Mouse (Mus musculus): Measurements from ENCODE around the gene Scube2. TPM values are rescaled to one million over a fixed set of nuclear protein-coding genes. Genes with fewer than 3 reads are reported as not detected.

Scube2 gene
- polyA plus RNA-seq, 1 experiment, result not detected

DNA sequence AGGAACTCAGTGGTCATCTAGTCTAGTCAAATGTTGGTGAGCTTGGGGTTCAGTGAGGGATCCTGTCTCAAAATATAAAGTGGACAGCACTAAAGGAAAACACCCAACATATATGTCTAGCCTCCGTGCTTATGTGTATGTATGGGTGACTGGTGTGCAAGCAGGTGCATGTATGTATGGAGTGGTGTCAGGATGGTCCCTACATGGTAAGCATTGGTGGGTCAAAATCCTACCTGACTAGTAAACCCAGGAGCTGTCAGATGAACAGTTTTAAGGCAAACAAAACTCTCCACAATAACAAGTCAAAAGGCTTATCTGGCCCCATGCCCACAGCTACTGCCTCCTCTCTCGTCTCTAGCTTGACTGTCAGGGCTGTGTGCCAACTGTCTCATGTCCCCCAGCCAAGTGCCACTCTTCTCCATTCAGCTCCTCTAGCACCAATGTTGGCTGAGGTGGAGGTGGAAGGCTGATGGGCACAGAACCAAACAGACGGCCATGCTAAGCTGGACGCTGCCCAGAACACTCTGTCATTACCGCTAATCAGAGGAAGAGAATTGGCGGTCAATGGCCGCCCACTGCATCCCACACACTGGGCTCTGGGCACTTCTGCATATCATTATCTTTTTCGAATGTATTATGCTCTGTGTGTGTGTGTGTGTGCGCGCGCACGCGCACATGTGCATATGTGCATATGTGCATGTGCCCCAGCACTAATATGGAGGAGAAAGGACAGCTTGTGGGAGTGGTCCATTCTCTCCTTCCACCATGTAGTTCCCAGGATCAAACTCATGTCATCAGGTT lies 23.7 kb downstream of the Scube2 start:
- Histone ChIP-seq H3K27me3 (ENCODE audit: control insufficient read depth, insufficient read depth, insufficient read length) (peaks cover 29% of the 10 kb centered on the region), H3ac (ENCODE audit: control insufficient read depth, insufficient read length) (no peak overlapping the region), H3K4me2 (ENCODE audit: low read depth) (no peak overlapping the region), H3K4me3 (no peak overlapping the region), H3K36me3 (ENCODE audit: control insufficient read depth, insufficient read depth) (no peaks in the 10 kb centered on the region), H3K79me2 (ENCODE audit: control insufficient read depth, insufficient read depth) (no peaks in the 10 kb centered on the region)
- no peak for TF ChIP-seq POLR2A (IDR thresholded peaks at IDR 0.05; ENCODE audit: insufficient read length, low read depth)
- no peak for TF ChIP-seq E2F4 (IDR thresholded peaks at IDR 0.05; ENCODE audit: insufficient read depth)

DNA sequence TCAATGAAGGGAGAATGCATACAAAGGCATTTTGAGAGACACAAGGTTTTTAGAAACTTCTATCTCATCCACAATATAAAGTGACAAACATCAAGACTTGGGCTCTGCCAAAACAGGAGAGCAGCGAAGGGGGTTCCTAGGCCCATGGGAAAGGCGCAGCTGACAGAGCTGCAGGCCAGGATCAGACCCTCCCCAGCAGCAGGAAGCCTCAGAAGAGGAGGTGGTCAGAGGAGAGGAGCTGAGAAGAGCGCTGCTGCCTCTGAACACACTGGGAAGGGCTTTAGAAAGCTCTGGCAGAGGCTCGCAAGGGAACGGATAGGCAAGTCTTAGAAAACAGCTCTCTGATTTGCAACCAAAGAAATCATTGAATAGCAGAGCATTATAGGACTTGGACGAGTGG lies 24.4 kb downstream of the Scube2 start:
- Histone ChIP-seq H3K4me2 (ENCODE audit: low read depth) (no peak overlapping the region), H3K27me3 (ENCODE audit: control insufficient read depth, insufficient read depth, insufficient read length) (peaks cover 31% of the 10 kb centered on the region), H3K4me3 (no peak overlapping the region), H3K79me2 (ENCODE audit: control insufficient read depth, insufficient read depth) (no peaks in the 10 kb centered on the region), H3ac (ENCODE audit: control insufficient read depth, insufficient read length) (no peak overlapping the region), H3K36me3 (ENCODE audit: control insufficient read depth, insufficient read depth) (no peaks in the 10 kb centered on the region)
- TF ChIP-seq CEBPB (IDR thresholded peaks at IDR 0.05; ENCODE audit: insufficient read depth, poor library complexity, severe bottlenecking) (no peak), MYOD1 (IDR thresholded peaks at IDR 0.05; ENCODE audit: control insufficient read depth in 1 of 3, insufficient read length in 2 of 3, low read depth in 2 of 3) (no peak), REST (IDR thresholded peaks at IDR 0.05; ENCODE audit: insufficient read depth, insufficient read length) (no peak), TCF12 (IDR thresholded peaks at IDR 0.05; ENCODE audit: insufficient read depth, poor library complexity, severe bottlenecking) (no peak), POLR2A (IDR thresholded peaks at IDR 0.05; ENCODE audit: insufficient read length, low read depth) (no peak), SRF (IDR thresholded peaks at IDR 0.05; ENCODE audit: control insufficient read depth, insufficient read length, low read depth) (no peak), POLR2AphosphoS2 (IDR thresholded peaks at IDR 0.05; ENCODE audit: insufficient read length, low read depth) (no peak), USF1 (IDR thresholded peaks at IDR 0.05; ENCODE audit: low read depth) (no peak), TCF3 (IDR thresholded peaks at IDR 0.05; ENCODE audit: insufficient read length, low read depth) (no peak), E2F4 (IDR thresholded peaks at IDR 0.05; ENCODE audit: insufficient read depth) (no peak), MYOG (IDR thresholded peaks at IDR 0.05; ENCODE audit: control insufficient read depth in 1 of 3, insufficient read depth in 1 of 3, insufficient read length in 2 of 3, low read depth in 2 of 3) (no peak), MAX (IDR thresholded peaks at IDR 0.05; ENCODE audit: low read depth) (no peak)

DNA sequence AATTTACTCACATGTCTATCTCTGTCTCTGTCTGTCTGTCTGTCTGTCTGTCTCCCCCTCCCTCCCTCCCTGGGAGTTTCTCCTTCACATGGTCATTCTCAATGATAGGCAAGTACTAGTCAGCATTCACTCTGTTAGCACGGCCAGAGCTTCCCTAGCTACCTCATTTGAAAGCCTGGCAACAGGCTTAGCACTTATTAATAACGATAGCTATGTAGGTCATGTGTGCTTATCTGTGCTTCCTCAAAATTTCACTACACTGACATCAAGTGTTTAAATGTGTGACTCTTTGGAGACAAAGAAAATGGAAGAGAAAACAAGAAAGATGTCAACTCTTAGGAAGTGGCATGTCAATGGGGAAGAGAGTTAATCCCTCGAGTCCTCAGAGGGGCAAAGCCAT lies 26.9 kb downstream of the Scube2 start:
- TF ChIP-seq CEBPB (IDR thresholded peaks at IDR 0.05; ENCODE audit: insufficient read depth, poor library complexity, severe bottlenecking) (no peak), MYOD1 (IDR thresholded peaks at IDR 0.05; ENCODE audit: control insufficient read depth in 1 of 3, insufficient read length in 2 of 3, low read depth in 2 of 3) (no peak), MYOG (IDR thresholded peaks at IDR 0.05; ENCODE audit: control insufficient read depth in 1 of 3, insufficient read depth in 1 of 3, insufficient read length in 2 of 3, low read depth in 2 of 3) (no peak), SRF (IDR thresholded peaks at IDR 0.05; ENCODE audit: control insufficient read depth, insufficient read length, low read depth) (no peak), POLR2A (IDR thresholded peaks at IDR 0.05; ENCODE audit: insufficient read length, low read depth) (no peak), POLR2AphosphoS2 (IDR thresholded peaks at IDR 0.05; ENCODE audit: insufficient read length, low read depth) (no peak), USF1 (IDR thresholded peaks at IDR 0.05; ENCODE audit: low read depth) (no peak), E2F4 (IDR thresholded peaks at IDR 0.05; ENCODE audit: insufficient read depth) (no peak), REST (IDR thresholded peaks at IDR 0.05; ENCODE audit: insufficient read depth, insufficient read length) (no peak)
- peaks cover 34% of the 10 kb centered on the region for H3K27me3 ChIP-seq (ENCODE audit: control insufficient read depth, insufficient read depth, insufficient read length)
- no peaks in the 10 kb centered on the region for H3K36me3 ChIP-seq (ENCODE audit: control insufficient read depth, insufficient read depth)
- no peak overlapping the region for H3ac ChIP-seq (ENCODE audit: control insufficient read depth, insufficient read length)
- H3K4me3 ChIP-seq, result no peak overlapping the region
- H3K79me2 ChIP-seq (ENCODE audit: control insufficient read depth, insufficient read depth), result no peaks in the 10 kb centered on the region
- H3K4me2 ChIP-seq (ENCODE audit: low read depth), result no peak overlapping the region

DNA sequence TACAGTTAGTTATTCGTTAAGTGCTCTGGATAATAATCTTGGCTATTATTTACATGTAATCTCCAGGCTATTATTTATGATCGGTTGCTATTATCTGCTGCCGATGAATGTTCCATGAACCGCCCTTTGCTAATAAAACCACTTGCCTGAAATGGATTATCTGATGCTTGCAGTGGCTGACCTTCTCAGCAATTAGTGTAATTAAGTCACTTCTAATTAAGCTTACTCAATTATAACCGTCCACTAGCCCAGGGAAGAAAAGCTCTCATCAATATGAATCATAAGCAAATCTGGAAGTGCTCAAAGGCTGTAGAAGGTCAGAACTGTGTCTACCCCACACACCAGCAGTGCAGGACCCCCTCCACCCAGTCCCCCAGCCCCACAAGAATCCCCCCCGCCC lies 27.8 kb downstream of the Scube2 start:
- Histone ChIP-seq H3K79me2 (ENCODE audit: control insufficient read depth, insufficient read depth) (no peaks in the 10 kb centered on the region), H3K27me3 (ENCODE audit: control insufficient read depth, insufficient read depth, insufficient read length) (peaks cover 29% of the 10 kb centered on the region), H3K36me3 (ENCODE audit: control insufficient read depth, insufficient read depth) (no peaks in the 10 kb centered on the region), H3ac (ENCODE audit: control insufficient read depth, insufficient read length) (no peak overlapping the region), H3K4me3 (no peak overlapping the region), H3K4me2 (ENCODE audit: low read depth) (no peak overlapping the region)
- TF ChIP-seq REST (IDR thresholded peaks at IDR 0.05; ENCODE audit: insufficient read depth, insufficient read length) (no peak), POLR2AphosphoS2 (IDR thresholded peaks at IDR 0.05; ENCODE audit: insufficient read length, low read depth) (no peak), MYOG (IDR thresholded peaks at IDR 0.05; ENCODE audit: control insufficient read depth in 1 of 3, insufficient read depth in 1 of 3, insufficient read length in 2 of 3, low read depth in 2 of 3) (no peak), E2F4 (IDR thresholded peaks at IDR 0.05; ENCODE audit: insufficient read depth) (no peak), POLR2A (IDR thresholded peaks at IDR 0.05; ENCODE audit: insufficient read length, low read depth) (no peak), TCF12 (IDR thresholded peaks at IDR 0.05; ENCODE audit: insufficient read depth, poor library complexity, severe bottlenecking) (no peak), CEBPB (IDR thresholded peaks at IDR 0.05; ENCODE audit: insufficient read depth, poor library complexity, severe bottlenecking) (no peak), MAX (IDR thresholded peaks at IDR 0.05; ENCODE audit: low read depth) (no peak), TCF3 (IDR thresholded peaks at IDR 0.05; ENCODE audit: insufficient read length, low read depth) (no peak), SRF (IDR thresholded peaks at IDR 0.05; ENCODE audit: control insufficient read depth, insufficient read length, low read depth) (no peak), USF1 (IDR thresholded peaks at IDR 0.05; ENCODE audit: low read depth) (no peak), MYOD1 (IDR thresholded peaks at IDR 0.05; ENCODE audit: control insufficient read depth in 1 of 3, insufficient read length in 2 of 3, low read depth in 2 of 3) (no peak)

DNA sequence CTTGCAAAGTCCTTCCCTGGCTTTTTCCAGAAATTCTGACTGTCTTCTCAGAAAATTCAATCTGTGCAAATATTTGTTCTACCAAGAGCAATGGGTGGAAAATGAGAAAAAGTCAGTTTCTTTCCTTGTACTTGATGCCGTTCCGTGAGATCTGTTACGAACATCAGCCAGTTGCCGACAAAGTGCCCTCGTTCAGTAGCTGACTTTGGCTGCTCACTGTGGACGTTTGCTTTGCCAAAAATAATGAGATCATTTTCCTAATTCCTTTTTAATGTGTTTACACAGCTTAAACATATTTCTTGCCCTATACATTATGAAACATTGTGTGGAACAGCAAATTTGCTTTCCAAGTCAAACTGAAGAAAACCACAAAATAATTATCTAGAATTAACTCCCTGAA lies 30.6 kb downstream of the Scube2 start:
- peaks cover 40% of the 10 kb centered on the region for H3K27me3 ChIP-seq (ENCODE audit: control insufficient read depth, insufficient read depth, insufficient read length)
- H3K79me2 ChIP-seq (ENCODE audit: control insufficient read depth, insufficient read depth), result no peaks in the 10 kb centered on the region
- no peaks in the 10 kb centered on the region for H3K36me3 ChIP-seq (ENCODE audit: control insufficient read depth, insufficient read depth)
- no peak overlapping the region for H3K4me2 ChIP-seq (ENCODE audit: low read depth)
- TF ChIP-seq SRF (IDR thresholded peaks at IDR 0.05; ENCODE audit: control insufficient read depth, insufficient read length, low read depth), result no peak
- no peak for TF ChIP-seq POLR2AphosphoS2 (IDR thresholded peaks at IDR 0.05; ENCODE audit: insufficient read length, low read depth)
- no peak overlapping the region for H3ac ChIP-seq (ENCODE audit: control insufficient read depth, insufficient read length)
- H3K4me3 ChIP-seq, result no peak overlapping the region
